Mouse (Mus musculus) 416B (cell line): ENCODE data around the gene Gmppa.

ENCODE experiments used
- DNase-seq: peaks from one replicate; pipeline ENCODE4 v3.0.0; 2011; ENCODE audit warnings: low read depth

Gene Gmppa

GRCm38 (mm10) chr1:75435475-75436328 lies at the start of gene Gmppa:
Gene Gmppa, plus strand, starts transcription at chr1:75435930.
- peak; percentile 89 for DNase-seq

DNA sequence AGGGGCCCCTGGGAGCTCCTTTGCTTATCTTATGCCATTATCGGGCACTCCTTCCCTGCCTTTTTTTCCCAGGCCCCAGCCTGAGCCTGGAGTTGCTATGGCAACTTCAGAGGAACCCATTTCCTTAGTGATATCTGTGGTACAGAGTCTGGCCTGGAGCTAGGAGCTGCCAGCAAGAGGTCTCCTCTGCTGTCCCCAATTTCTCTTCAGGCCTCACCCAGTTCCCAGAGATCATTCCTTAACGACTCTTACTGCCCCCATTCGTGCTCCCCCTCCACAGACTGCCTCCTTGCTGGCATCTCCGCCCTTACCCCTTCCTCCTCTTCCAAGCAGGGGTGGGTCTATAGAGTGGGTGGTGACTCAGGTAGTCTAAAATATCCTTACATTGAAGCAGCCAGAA lies 49.6 kb upstream of the Gmppa start:
- no peak for DNase-seq

DNA sequence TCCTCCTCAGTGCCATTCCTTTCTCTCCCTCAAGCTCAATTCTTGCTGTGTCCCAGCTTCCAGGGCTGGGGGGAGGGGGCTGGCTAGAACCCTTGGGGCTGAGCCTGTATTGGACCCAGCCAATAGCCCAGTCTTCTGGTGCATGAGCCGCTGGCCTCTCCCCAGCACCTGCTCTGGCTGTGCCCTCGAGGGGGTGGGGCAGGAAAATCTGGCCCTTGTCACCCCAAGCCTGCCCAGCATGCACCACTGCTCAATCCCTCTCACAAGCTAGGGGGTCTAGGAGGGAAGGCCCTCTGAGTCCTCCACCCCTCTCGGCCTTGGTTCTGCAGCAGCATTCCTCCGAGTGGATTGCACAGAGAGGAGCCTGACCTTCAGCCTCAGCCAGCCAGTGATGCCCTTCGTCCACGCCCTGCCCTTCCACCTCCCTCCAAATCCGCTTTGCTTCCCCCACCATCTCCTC lies 48.2 kb upstream of the Gmppa start:
- no peak for DNase-seq

DNA sequence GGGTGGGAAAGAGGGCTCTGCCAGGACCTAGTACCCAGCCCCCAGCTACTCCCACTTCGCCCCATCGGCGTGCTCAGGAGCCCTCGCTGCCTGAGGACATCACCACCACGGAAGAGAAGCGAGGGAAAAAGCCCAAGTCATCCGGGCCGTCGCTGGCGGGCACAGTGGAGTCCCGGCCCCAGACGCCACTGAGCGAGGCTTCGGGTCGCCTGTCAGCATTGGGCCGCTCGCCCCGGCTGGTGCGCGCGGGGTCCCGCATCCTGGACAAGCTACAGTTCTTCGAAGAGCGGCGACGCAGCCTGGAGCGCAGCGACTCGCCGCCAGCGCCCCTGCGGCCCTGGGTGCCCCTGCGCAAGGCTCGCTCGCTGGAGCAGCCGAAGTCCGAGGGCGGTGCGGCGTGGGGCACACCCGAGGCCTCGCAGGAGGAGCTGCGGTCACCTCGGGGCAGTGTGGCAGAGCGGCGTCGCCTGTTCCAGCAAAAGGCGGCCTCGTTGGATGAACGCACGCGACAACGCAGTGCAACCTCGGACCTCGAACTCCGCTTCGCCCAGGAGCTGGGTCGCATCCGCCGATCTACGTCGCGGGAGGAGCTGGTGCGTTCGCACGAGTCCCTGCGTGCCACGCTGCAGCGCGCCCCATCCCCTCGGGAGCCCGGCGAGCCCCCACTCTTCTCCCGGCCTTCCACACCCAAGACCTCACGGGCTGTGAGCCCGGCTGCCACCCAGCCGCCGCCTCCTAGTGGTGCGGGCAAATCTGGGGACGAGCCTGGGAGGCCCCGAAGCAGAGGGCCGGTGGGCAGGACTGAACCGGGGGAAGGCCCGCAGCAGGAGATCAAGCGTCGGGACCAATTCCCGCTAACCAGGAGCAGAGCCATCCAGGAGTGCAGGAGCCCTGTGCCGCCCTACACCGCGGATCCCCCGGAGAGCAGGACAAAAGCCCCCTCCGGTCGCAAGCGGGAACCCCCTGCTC lies 47.5 kb upstream of the Gmppa start:
- DNase-seq = no peak

- no peak for DNase-seq
These were observed 46.7 kb upstream of the Gmppa start for GRCm38 (mm10) chr1:75388898-75389515.

DNA sequence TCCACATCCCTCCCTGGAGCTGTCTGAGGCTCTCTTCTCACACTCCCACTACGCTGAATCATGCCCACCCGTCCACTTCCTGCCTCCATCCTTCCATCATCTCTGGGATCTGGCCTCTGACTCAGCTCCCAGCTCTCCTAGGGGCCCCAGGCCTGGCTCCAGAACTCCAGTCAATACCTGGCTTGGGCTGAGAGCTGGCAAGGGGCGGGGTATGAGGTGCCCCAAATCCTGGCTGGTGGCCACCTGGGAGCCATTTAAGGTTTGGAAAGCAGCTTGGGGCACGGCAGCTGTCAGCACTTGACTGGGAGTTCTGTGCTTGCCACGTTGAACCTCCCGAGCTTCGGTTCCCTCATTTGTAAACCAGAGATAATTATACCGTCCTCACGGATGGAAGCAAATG lies 42.6 kb upstream of the Gmppa start:
- no peak for DNase-seq

- no peak for DNase-seq
These were observed 41.9 kb upstream of the Gmppa start for GRCm38 (mm10) chr1:75393846-75394245.

DNA sequence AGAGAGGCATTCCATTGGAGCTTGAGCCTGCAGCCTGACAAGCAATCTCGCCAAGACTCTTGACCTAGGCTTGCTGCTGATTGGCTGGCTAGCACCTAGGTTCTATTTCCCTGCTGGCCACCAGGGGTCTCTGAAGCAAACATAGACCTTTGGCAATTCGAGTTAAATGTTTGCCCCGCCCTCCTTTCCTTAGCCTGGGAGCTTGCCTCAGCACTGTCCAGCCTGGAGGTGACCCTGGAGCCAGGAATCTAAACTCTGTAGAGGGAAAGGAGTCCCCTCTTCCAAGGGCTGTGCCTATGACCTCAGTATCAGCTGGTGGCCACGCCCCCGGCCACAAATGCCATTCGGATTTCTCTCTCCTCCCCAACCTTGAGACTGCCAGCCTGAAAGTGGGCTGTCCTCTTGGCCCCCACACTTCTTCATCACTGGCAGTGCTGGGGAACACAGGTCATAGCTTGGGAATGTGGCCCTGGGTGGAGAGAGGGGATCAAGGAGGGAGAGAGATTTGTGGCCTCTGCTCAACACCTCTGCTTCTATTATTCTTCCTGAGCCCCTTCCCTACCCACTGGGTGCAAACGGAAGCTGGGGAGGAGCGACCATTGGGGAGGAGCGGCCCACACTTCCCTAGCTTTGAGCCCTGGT lies 36.8 kb upstream of the Gmppa start:
- DNase-seq = peak; percentile 77

DNA sequence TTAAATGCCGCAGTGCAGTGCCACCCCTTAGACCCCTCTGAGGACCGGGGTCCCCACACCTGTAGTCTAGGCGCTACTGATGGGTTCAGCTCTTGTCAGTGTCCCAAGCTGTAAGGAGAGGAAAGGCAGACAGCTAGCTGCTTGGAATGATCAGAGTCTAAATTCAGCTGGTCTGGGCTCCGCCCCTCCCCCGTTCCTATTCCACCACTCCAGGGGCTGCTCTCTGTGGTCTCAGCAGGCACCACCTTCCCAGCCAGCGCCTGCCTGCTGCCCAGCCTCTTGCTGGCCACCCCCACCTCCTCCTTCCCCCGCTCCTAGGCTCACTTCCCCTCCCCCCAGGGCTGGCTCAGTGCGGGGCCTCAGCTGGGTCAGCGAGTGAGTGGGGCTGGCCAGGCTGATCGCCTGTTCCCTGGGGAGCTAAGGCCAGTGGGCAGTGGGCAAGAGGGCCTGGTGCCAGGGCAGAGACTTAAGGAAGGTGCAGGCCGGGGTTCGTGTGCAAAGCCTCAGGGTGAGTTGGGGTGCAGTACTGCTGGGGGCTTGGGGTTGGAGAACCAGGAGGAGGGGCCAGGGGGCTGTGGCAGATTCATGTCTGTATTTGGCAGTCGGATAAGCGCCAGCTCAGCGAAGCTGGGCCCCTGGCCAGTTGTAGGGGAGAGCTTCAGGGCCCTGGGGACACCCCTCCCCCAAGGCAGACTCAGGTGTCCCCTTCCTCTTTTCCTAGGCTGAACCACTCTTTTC lies 35.8 kb upstream of the Gmppa start:
- no peak for DNase-seq

DNA sequence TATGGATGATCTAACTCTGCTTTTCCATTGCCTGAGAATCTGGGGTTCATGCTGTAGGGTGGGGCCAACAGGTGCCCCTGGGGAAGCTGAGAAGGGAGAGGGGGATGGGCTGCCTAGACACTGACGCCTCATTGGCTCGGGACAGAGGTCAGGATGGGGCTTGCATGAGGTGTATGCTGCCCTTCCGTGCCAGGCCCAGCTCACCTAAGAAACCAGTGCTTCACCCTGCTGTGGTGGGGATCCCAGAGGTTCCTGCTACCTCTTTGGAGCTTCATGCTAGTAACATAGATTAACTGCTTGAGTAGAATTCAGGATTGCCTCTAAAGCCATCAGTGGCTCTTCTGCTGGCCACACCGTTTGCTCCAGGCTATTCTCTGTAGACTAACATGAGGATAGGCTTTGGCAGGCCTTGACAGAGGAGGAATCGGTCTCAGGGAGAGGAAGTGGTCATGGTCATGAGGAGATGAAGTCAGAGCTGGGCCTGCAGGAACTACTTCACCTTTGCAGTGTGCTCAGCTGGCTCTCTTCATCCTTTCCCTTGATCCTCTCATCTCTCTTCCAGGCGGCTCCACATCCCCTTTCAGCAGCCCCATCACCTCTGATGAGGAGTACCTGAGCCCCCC lies 35.1 kb upstream of the Gmppa start:
- DNase-seq = peak; percentile 20

GRCm38 (mm10) chr1:75405547-75405946 lies 30.2 kb upstream of the Gmppa start:
- DNase-seq = no peak

GRCm38 (mm10) chr1:75406173-75406572 lies 29.6 kb upstream of the Gmppa start:
- no peak for DNase-seq

DNA sequence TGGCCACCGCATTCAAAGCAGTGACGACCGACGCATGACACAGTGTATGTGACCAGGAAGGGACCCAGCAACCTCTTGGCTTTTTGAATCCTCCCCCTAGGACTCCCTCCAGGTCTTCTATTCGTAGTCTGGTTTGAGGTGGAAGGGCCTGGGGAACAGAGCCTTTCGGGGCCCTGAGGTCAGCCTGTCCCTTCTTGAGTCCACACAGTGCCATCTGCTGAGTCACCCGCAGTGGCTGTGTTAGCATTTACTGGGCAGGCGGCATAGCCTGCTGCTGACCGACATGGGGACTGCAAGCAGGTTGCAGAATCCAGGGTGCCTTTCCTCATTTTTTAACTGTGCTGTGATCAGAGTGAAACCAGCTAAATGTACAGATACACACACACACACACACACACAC lies 28.7 kb upstream of the Gmppa start:
- no peak for DNase-seq

GRCm38 (mm10) chr1:75408210-75408609 lies 27.5 kb upstream of the Gmppa start:
- no peak for DNase-seq

- DNase-seq = no peak
These were observed 25.8 kb upstream of the Gmppa start for GRCm38 (mm10) chr1:75409950-75410349.

DNA sequence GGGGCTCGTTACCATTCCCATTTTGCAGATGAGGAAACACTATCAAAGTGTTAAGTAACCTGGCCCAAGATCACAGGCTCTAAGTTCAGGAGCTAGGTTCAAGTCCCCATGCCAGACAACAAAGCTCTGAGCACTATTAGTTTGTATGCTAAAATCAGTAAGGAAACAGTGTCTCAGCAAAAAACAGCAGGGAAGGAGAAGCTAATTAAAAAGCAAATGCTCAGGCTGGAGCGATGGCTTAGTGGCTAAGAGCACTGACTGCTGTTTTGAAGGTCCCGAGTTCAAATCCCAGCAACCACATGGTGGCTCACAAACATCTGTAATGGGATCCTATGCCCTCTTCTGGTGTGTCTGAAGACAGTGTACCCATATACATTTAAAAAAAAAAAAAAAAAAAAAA lies 23.5 kb upstream of the Gmppa start:
- no peak for DNase-seq

GRCm38 (mm10) chr1:75413749-75414148 lies 22.0 kb upstream of the Gmppa start:
- DNase-seq = peak; percentile 35

- no peak for DNase-seq
These were observed 13.9 kb upstream of the Gmppa start for GRCm38 (mm10) chr1:75421794-75422193.

DNA sequence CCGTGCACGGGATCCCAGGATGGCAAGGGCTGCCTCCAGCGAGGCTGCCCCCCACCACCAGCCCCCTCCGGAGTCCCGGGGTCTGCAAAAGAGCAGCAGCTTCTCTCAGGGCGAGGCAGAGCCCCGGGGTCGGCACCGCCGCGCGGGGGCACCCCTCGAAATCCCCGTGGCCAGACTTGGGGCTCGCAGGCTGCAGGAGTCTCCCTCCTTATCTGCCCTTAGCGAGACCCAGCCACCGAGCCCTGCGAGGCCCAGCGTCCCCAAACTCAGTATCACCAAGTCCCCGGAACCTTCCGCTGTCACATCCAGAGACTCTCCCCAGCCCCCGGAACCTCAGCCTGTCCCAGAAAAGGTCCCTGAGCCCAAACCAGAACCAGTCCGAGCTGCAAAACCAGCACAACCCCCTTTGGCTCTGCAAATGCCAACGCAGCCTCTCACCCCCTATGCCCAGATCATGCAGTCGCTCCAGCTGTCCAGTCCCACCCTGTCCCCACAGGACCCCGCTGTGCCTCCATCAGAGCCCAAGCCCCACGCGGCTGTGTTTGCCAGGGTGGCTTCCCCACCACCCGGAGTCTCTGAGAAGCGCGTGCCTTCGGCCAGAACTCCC lies 13.4 kb upstream of the Gmppa start:
- DNase-seq = no peak

DNA sequence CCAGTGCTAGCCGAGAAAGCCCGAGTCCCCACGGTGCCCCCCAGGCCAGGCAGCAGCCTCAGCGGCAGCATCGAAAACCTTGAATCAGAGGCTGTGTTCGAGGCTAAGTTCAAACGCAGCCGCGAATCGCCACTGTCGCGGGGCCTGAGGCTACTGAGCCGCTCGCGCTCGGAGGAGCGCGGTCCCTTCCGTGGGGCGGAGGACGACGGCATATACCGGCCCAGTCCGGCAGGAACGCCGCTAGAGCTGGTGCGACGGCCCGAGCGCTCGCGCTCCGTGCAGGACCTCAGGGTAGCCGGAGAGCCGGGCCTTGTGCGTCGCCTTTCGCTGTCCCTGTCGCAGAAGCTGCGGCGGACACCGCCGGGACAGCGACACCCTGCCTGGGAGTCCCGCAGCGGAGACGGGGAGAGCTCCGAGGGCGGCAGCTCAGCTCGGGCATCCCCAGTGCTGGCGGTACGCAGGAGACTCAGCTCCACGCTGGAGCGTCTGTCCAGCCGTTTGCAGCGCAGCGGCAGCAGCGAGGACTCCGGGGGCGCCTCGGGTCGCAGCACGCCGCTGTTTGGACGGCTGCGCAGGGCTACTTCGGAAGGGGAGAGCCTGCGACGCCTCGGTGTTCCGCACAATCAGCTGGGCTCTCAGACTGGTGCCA lies 12.8 kb upstream of the Gmppa start:
- no peak for DNase-seq
